Mouse (Mus musculus): ENCODE results near the gene Plagl1. TPM values are rescaled to one million over a fixed set of nuclear protein-coding genes. Genes with fewer than 3 reads are reported as not detected.

The Plagl1 gene
- total RNA-seq, 2 experiments from 2014 or later = 1.0 to 1.5 TPM

DNA sequence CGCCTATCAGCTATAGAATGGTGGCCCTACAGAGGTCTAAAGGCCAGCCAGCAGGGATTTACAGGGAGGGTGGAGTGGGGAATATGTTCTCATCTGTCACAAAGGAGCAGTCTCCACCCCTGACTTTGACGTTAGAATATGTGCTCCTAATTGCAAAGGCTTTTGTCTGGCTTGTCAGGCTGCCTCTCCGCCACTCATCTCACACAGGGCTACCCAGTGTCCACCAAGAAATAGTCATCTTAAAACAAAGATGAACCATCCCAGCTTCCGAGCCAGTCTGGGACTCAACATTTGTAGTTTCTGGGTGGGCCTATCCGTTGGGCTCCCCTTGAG is 58.4 kb downstream of the Plagl1 start:
- H3K4me3 ChIP-seq = no peak overlapping the region
- DNase-seq = no peak
- intact Hi-C loops (cut with DNase I) = no loop called here
- H3K27ac ChIP-seq = no peak overlapping the region
- no peak for TF ChIP-seq CTCF (IDR thresholded peaks at IDR 0.05)

DNA sequence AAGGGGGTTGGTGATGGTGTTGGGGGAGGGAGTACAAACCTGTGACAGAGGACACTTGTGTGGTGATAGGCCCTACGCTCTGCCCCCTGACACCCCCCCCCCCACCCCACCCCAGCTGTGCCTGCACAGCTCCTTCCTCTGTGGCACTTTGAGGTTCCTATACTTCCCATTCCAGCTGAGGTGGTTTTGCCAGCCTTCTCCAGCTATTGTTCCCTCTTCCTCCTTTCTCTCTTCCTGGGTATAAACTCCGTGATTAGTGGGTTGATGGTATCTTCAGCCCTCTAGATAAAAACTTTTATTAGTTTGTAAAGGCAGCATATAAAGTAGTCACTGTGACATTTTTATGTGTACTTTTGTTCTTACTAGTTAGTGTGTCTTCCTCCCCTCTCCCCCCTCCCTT is 59.0 kb downstream of the Plagl1 start:
- no peak for TF ChIP-seq CTCF (IDR thresholded peaks at IDR 0.05)
- no peak for DNase-seq
- H3K27ac ChIP-seq = no peak overlapping the region
- H3K4me3 ChIP-seq = no peak overlapping the region
- intact Hi-C loops (cut with DNase I) = no loop called here

DNA sequence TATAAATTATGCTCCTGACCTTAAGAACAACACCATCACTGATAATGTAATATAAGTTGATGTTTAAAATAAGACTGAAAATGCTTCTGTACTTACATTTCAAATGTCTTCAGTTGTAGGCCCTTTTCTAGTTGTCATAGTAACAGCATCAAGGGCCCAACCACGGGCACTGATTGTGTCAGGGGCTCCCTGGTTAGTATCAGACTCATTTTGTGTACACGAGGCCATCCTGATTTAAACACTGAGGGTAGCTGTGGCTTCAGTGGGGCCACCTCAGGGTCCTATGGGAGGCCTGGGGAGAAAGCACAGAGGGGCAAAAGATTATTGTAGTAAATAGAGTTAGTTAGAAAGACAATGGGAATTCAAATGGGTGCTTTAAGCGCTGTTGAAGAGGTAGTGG is 65.5 kb downstream of the Plagl1 start:
- intact Hi-C loops (cut with DNase I) = no loop called here
- no peak for TF ChIP-seq CTCF (IDR thresholded peaks at IDR 0.05)
- no peak for DNase-seq

DNA sequence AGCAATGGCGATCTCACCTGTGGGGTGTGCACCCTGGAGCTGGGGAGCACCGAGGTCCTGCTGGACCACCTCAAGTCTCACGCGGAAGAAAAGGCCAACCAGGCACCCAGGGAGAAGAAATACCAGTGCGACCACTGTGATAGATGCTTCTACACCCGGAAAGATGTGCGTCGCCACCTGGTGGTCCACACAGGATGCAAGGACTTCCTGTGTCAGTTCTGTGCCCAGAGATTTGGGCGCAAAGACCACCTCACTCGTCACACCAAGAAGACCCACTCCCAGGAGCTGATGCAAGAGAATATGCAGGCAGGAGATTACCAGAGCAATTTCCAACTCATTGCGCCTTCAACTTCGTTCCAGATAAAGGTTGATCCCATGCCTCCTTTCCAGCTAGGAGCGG is 67.0 kb downstream of the Plagl1 start:
- peak; percentile 24; the same call in 1 of the 2 replicates for TF ChIP-seq CTCF (IDR thresholded peaks at IDR 0.05)
- intact Hi-C loops (cut with DNase I) = no loop called here
- H3K4me3 ChIP-seq = no peak overlapping the region
- no peak for DNase-seq
- no peak overlapping the region for H3K27ac ChIP-seq

More for the DNA sequence above, 65.5 kb downstream of the Plagl1 start:
- H3K27ac ChIP-seq = no peak overlapping the region
- H3K4me3 ChIP-seq = no peak overlapping the region

DNA sequence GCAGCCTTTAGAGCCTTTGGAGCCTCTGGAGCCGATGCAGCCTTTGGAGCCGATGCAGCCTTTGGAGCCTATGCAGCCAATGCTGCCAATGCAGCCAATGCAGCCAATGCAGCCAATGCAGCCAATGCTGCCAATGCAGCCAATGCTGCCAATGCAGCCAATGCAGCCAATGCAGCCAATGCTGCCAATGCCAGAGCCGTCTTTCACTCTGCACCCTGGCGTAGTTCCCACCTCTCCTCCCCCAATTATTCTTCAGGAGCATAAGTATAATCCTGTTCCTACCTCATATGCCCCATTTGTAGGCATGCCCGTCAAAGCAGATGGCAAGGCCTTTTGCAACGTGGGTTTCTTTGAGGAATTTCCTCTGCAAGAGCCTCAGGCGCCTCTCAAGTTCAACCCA is 67.6 kb downstream of the Plagl1 start:
- no peak overlapping the region for H3K27ac ChIP-seq
- intact Hi-C loops (cut with DNase I) = no loop called here
- no peak overlapping the region for H3K4me3 ChIP-seq
- no peak for DNase-seq
- TF ChIP-seq CTCF (IDR thresholded peaks at IDR 0.05) = no peak

DNA sequence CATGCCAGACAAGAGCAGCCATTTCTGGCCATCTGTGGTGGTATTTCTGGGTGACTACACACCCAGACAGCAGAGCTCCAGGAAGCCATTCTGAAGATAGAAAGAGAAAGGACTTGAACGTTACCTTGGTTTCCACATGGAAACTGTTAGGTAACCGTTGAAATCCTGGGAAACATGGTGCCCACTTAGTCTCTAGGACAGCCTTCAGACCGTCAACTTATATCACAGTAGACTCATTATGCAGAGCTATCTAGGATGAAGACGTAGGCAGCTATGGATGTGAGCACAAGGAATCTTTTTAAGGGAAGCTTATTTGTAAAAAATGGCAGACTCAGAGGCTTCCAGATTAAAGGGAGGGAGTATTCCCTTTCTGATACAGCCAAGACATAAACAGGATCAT is 73.5 kb downstream of the Plagl1 start:
- TF ChIP-seq CTCF (IDR thresholded peaks at IDR 0.05) = no peak
- intact Hi-C loops (cut with DNase I) = no loop called here
- no peak overlapping the region for H3K4me3 ChIP-seq

DNA sequence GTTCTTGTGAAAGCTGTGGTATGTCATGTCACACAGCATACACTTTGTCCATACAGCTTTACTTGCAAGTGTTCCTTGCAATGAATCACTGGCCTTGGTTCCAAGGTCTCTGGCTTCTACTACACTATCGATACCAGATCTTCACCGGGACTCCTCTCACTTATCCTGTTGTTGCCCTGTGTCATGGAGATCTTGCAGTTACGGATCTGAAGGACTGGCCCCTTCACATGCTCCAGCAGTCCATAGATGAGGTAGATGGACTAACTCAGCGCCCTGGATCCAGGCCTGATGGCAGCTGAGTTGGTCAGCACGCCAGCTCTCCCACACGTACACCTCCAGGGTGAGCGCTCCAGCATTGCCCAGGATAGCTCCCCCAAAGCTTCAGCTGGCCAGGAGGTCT is 75.0 kb downstream of the Plagl1 start:
- H3K27ac ChIP-seq = no peak overlapping the region
- DNase-seq = no peak
- intact Hi-C loops (cut with DNase I) = no loop called here

More for the DNA sequence above, 73.5 kb downstream of the Plagl1 start:
- H3K27ac ChIP-seq = no peak overlapping the region
- DNase-seq = no peak

DNA sequence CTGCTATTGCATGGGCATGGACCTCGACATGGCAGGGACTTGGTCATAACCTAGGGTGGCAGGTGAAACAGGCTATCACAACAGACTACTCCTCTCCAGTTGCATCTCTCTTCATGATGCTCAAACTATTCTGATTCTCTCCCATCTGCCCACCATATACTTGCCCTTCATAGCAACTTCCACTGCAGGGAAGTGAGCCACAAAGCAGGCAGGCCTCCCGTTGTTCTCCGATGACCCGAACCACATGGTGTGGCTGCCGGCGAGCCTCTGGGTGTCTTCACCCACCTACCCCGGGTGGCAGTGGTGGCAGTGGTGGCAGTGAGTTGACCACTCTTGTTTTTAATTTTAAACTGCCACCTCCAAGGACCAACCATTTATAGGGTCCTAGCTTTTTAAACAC is 75.4 kb downstream of the Plagl1 start:
- no peak for DNase-seq
- Histone ChIP-seq H3K27ac (no peak overlapping the region), H3K4me3 (no peak overlapping the region)
- intact Hi-C loops (cut with DNase I) = no loop called here
- TF ChIP-seq CTCF (IDR thresholded peaks at IDR 0.05) = no peak

More for the DNA sequence above, 75.0 kb downstream of the Plagl1 start:
- no peak overlapping the region for H3K4me3 ChIP-seq
- TF ChIP-seq CTCF (IDR thresholded peaks at IDR 0.05) = no peak

DNA sequence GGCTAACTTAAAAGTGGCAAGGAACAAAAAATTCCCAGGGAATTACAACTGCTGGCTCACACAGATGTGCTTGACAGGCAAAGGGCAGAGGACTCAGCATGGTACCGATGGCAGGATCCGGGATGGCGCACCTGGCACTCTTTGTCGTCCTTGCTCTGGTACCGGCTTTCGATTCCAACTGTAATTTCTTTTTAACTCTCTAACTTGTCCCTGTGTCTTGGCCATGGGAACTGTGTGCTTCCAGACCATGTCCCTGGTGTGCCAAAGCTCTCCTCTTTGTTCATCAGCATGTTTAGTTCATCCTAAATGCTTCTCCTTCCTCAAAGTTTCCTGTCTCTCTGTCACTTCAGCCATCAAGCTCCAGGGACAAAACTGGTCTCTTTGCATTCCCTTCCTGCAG is 77.6 kb downstream of the Plagl1 start:
- DNase-seq = no peak
- no peak for TF ChIP-seq CTCF (IDR thresholded peaks at IDR 0.05)
- intact Hi-C loops (cut with DNase I) = no loop called here

DNA sequence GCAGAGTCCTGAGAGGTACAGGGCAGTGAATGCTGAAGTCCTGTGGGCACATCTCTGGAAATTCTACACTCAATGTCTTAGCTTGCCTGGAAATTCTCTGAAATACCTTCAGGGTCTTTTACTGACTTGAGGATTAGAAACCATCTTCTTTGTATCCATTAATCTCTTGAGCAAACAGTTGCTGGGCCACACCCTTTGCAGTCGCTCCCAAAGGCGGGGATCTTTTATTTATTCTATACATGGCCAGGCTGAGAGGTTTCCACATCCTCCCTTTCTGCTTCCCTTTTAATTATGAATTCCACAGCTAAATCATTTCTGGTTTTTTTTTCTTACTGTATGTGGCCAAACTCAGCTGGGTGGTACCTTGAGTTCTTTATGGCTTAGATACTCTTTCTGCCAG is 80.1 kb downstream of the Plagl1 start:
- Histone ChIP-seq H3K4me3 (no peak overlapping the region), H3K27ac (no peak overlapping the region)
- DNase-seq = no peak
- no peak for TF ChIP-seq CTCF (IDR thresholded peaks at IDR 0.05)
- intact Hi-C loops (cut with DNase I) = no loop called here

More for the DNA sequence above, 77.6 kb downstream of the Plagl1 start:
- no peak overlapping the region for H3K27ac ChIP-seq
- H3K4me3 ChIP-seq = no peak overlapping the region

DNA sequence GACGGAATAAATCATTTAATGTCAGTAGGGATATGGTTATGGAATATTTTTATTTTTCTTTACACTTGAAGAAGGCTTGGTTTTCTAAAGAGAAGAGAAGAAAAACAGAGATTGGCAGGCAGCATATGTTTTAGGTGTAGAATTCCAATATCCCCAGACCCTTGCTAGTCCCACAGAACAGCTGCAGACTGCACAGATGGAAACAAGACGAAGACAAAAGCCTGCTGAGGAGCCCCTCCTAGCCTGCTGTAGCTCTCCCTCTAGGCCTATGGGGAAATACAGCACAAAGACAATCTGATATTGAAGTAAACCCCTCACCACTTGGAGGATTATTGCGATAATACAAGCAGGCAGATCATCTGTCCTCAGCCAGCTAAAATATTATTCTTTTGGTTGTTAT is 90.1 kb downstream of the Plagl1 start:
- no peak overlapping the region for H3K4me3 ChIP-seq
- no peak for TF ChIP-seq CTCF (IDR thresholded peaks at IDR 0.05)
- H3K27ac ChIP-seq = no peak overlapping the region
- intact Hi-C loops (cut with DNase I) = no loop called here
- no peak for DNase-seq

DNA sequence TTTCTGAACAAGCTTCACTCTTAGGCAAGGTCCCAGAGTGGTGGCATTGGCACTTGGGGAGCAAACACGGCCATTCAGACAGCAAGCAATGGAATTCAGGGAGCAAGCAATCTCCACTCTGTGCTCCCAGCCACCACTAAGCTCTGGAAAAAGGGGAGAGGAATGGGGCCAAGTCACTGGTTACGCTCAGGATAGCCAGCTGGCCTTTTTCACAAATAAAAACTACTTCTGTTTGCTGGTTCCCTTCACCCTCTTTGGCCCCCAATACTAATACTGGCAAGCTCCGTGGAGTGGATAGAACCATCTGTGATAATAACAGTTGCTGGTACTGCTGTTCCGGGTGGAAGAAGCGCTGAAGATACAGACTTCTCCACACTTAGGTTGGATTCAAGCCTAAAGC is 91.0 kb downstream of the Plagl1 start:
- H3K27ac ChIP-seq = no peak overlapping the region
- intact Hi-C loops (cut with DNase I) = no loop called here
- peak; percentile 24 for DNase-seq
- no peak for TF ChIP-seq CTCF (IDR thresholded peaks at IDR 0.05)
- H3K4me3 ChIP-seq = no peak overlapping the region

DNA sequence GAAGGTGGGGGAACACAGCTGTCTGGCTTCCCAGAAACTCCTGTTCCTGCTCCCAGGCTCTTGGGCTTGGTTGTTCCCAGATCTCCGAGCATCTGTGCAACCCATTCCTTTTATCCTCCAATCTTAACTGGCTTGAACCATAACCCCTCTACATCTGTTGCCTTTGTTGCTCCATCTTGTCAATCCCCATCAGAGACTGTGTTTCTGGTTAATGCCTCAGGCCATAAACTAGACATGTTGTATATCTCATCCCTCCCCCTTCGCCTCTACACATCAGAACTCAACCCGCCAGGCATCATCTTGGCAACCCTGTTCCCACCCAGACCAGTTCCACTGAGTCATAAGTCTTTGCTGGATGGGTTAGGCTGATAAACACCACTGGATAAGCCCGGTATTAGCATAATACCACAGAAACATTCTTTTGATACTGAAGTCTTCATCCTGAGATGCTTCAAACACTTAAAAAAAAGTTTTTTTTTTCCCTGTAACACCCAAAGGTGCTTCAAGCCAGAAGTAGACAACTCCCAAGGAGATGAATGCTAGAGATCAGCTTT is 92.6 kb downstream of the Plagl1 start:
- intact Hi-C loops (cut with DNase I) = no loop called here
- no peak for DNase-seq
- no peak overlapping the region for H3K4me3 ChIP-seq
- H3K27ac ChIP-seq = no peak overlapping the region
- TF ChIP-seq CTCF (IDR thresholded peaks at IDR 0.05) = no peak

DNA sequence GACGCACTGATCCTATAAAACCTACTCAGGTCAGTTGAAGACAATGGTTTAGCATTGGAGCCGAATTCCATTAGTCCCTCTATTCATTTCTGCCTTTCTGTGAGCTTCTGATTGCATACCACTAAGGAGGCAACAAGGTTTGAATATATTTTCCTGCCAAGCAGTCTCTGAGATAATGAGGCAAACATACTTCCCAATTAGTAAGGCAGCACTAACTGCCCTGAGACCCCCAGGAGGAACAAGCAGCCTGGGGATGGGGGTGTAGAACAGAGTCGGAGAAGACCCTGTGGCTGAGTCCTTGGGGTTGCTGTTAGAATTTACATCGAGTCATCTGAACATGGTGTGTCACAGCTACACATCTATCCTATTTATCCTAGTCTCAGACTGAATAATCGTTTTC is 95.1 kb downstream of the Plagl1 start:
- intact Hi-C loops (cut with DNase I) = no loop called here
- Histone ChIP-seq H3K4me3 (no peak overlapping the region), H3K27ac (no peak overlapping the region)
- DNase-seq = no peak
- TF ChIP-seq CTCF (IDR thresholded peaks at IDR 0.05) = no peak

DNA sequence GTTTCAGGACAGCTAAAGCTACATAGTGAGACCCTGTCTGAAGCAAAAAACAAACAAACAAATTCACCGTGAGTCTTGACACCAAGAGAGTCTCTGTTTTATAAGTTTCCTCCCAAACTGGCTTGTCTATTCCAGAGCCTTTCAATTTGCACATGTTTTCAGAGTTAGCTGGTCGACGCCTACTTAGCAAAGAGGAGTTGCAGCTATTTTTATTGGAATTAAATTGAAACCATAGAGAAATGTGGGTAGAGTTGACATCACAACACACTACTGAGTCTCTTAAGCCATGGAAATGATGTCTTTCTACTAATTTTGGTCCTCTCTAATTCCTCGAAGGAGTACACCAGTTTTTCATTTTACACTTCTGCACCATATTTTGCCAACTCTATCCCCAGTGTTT is 100.6 kb downstream of the Plagl1 start:
- Histone ChIP-seq H3K27ac (no peak overlapping the region), H3K4me3 (no peak overlapping the region)
- no peak for DNase-seq
- TF ChIP-seq CTCF (IDR thresholded peaks at IDR 0.05) = no peak
- intact Hi-C loops (cut with DNase I) = no loop called here

Data from gastrocnemius, adult 2 months (tissue).